Mouse (Mus musculus): ENCODE data around the gene Gm21985. TPM values are rescaled to one million over a fixed set of nuclear protein-coding genes. Genes with fewer than 3 reads are reported as not detected.
A peak's percentile ranks its signal among the peaks of the same experiment; 100 is the strongest.

The Gm21985 gene
- polyA plus RNA-seq, 1 experiment from 2014 or later, result not detected

DNA sequence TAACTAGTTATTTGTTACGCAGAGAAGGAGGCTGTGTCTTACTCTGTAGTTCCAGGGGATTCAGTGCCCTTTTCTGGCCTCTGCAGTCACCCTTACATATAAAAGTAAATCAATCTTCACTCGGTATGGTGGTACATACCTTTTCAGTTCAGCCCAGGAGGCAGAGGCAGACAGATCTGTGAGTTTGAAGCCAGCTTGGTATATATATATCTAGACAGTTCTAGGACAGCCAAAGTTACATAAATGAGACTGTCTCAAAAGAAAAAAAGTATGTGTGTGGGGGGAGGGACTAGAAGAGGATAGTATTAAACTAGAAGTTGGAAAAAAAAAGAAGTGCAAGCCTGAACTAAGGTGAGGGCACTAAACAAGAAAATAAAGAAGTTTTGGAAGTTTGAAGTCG is 82.1 kb downstream of the Gm21985 start:
- H3K4me3 ChIP-seq, result no peak overlapping the region
- 83% methylated on average over 3 of the region's 3 CpGs for WGBS

DNA sequence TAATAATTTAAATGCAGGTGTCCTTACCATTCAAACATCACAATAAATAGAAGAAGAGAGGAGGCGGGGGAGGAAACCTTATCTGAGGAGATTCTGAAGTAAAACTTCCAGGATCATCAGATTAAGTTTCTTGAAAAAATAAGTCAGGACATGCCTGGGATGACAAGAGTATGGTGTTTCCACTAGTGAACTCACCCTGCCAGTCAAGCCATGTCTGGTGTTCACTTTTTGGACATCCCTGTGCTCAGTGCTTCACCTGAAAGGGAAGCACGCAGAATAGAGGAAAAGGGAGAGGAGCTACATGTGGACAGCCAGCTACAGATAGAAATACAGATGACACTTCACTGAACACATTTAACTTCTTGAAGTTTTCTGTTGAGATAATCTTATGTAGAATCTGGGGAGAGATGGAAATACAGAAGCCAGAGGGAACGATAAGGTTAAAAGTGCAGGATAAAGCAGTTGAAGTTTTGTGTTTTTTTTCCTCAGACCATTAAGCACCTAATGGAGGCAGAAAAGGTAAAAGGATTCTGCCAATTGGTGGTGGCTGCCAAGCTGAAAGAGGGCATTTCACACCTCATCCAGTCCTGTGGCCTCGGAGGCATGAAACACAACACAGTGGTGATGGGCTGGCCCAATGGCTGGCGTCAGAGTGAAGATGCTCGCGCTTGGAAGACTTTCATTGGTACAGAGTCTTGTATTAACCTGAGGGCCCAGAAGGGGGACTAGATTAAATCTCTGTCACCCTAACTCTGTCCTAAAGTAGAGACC is 87.8 kb downstream of the Gm21985 start:
- Histone ChIP-seq H3K9me3 (no peaks in the 10 kb centered on the region), H3K9ac (no peak overlapping the region), H3K4me3 (no peak overlapping the region), H3K27ac (no peak overlapping the region), H3K4me2 (no peak overlapping the region), H3K27me3 (no peaks in the 10 kb centered on the region), H3K4me1 (no peaks in the 10 kb centered on the region), H3K36me3 (peaks cover 57% of the 10 kb centered on the region)
- 85% methylated on average over 7 of the region's 7 CpGs for WGBS
- no peak for ATAC-seq (ENCODE audit: insufficient number of reproducible peaks, low FRiP score, low TSS enrichment, low read depth)

More for the DNA sequence above, 82.1 kb downstream of the Gm21985 start:
- no peak overlapping the region for H3K9ac ChIP-seq
- no peaks in the 10 kb centered on the region for H3K4me1 ChIP-seq
- no peak overlapping the region for H3K4me2 ChIP-seq
- H3K36me3 ChIP-seq, result peaks cover 28% of the 10 kb centered on the region
- no peak overlapping the region for H3K27ac ChIP-seq
- ATAC-seq (ENCODE audit: insufficient number of reproducible peaks, low FRiP score, low TSS enrichment, low read depth), result no peak
- no peaks in the 10 kb centered on the region for H3K27me3 ChIP-seq
- H3K9me3 ChIP-seq, result no peaks in the 10 kb centered on the region

DNA sequence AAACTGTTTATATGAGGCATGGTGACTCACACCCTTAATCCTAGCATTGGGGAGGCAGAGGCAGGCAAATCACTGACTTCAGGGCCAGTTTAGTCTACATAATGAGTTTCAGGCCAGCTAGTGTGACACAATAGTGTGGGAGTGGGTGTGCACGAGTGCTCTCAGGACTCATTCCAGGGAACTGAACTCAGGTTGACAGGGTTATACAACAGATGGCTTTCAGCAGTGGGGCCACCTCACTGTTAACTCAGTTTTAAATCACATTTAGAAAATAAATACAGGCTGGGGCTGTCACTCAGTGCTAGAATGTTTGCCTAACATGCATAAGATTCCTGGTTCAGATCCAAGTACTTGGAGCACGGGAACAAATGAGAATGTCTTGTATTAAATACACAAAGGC is 93.5 kb downstream of the Gm21985 start:
- H3K9me3 ChIP-seq, result no peaks in the 10 kb centered on the region
- ATAC-seq (ENCODE audit: insufficient number of reproducible peaks, low FRiP score, low TSS enrichment, low read depth), result no peak
- WGBS, result 65% methylated on average over 2 of the region's 2 CpGs
- H3K4me3 ChIP-seq, result no peak overlapping the region
- no peak overlapping the region for H3K4me2 ChIP-seq
- no peak overlapping the region for H3K27ac ChIP-seq
- H3K9ac ChIP-seq, result 0 out of 2 replicates have a peak overlapping the region, but pooled peaks have one; percentile 17
- H3K27me3 ChIP-seq, result no peaks in the 10 kb centered on the region
- peaks cover 75% of the 10 kb centered on the region for H3K36me3 ChIP-seq
- H3K4me1 ChIP-seq, result no peaks in the 10 kb centered on the region

DNA sequence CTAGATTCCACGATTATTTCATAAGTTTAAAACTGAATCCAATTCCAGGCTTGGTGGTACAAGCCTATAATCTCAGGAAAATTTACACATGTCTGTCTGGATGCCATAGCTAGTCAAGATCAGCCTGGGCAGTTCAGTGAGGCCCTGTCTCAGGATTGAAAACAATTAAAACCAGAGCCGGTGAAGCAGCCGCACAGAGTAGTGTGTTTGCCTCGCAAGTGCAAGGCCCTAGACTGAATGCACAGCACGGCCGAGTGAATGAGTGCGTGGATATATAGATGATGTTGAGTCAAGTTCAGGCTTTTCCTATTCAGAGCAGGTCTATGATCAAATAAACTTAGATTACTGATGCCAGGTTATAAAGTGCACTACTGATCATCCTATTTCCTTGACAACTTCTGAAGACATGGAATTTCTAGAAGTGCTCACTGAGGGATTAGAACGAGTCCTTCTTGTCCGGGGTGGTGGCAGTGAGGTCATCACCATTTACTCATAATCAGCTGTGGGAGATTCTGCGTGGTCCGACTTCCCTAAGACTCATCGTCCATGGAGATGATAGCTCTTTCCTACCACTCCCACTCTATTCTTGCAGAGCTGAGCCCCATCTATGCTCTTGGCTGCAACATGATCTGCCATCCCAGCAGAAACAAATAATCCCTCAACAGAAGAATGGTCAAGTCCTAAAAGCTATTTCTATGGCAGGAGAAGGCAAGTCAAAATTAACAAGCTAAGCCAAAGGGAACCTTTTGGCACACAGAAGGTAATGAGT is 94.1 kb downstream of the Gm21985 start:
- Histone ChIP-seq H3K4me2 (no peak overlapping the region), H3K36me3 (peaks cover 77% of the 10 kb centered on the region)
- ATAC-seq (ENCODE audit: insufficient number of reproducible peaks, low FRiP score, low TSS enrichment, low read depth), result no peak

DNA sequence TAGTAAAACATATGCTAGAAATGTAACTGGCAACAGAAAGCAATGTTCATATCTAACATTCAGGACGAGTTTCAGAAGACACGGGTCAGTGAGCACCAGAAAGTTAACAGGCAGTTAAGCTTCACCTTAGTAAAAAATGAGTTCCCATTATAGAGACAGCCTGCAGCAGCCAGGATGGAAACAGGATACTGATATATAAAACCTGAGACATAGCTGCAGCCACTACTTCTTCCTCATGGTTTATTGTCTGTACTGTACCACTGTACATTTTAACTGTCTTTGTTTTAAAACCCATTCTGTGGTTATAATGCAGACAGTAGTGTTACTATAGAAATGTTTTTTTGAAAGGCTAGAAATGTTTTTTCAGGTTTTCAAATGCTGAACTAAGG is 94.7 kb downstream of the Gm21985 start:
- no peak overlapping the region for H3K4me2 ChIP-seq
- H3K36me3 ChIP-seq, result peaks cover 73% of the 10 kb centered on the region
- H3K9me3 ChIP-seq, result no peaks in the 10 kb centered on the region
- WGBS, result 76% methylated on average over 2 of the region's 2 CpGs
- no peaks in the 10 kb centered on the region for H3K4me1 ChIP-seq
- H3K4me3 ChIP-seq, result no peak overlapping the region
- ATAC-seq (ENCODE audit: insufficient number of reproducible peaks, low FRiP score, low TSS enrichment, low read depth), result no peak
- no peaks in the 10 kb centered on the region for H3K27me3 ChIP-seq
- H3K27ac ChIP-seq, result no peak overlapping the region
- no peak overlapping the region for H3K9ac ChIP-seq

More for the DNA sequence above, 94.1 kb downstream of the Gm21985 start:
- H3K4me1 ChIP-seq, result no peaks in the 10 kb centered on the region
- no peaks in the 10 kb centered on the region for H3K27me3 ChIP-seq
- H3K27ac ChIP-seq, result no peak overlapping the region
- 0 out of 2 replicates have a peak overlapping the region, but pooled peaks have one; percentile 17 for H3K9ac ChIP-seq
- no peak overlapping the region for H3K4me3 ChIP-seq
- H3K9me3 ChIP-seq, result no peaks in the 10 kb centered on the region
- 86% methylated on average over 12 of the region's 12 CpGs for WGBS

DNA sequence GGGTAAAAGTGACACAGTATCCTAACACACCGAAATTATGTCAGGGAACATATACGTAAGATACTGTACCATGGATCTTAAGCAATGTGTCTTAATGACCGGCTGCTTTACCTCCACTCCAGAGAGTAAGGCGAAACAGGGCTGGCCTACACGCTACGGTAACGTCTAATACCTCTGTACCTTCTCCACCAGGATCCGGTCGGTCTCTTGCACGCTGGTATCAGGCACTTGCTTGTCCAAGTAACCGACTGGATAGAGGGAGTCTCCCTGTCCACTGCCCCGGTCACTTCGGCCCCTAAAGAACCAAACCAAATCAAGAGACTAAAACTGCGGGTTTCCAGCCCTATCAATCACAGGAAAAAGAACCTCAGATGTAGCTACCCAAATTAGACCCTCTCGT is 101.1 kb downstream of the Gm21985 start:
- no peaks in the 10 kb centered on the region for H3K9me3 ChIP-seq
- no peak for ATAC-seq (ENCODE audit: insufficient number of reproducible peaks, low FRiP score, low TSS enrichment, low read depth)
- H3K36me3 ChIP-seq, result peaks cover 22% of the 10 kb centered on the region
- H3K27me3 ChIP-seq, result no peaks in the 10 kb centered on the region
- peaks cover 13% of the 10 kb centered on the region for H3K4me1 ChIP-seq
- peak overlapping the region; percentile 94 for H3K4me3 ChIP-seq
- H3K4me2 ChIP-seq, result peak overlapping the region; percentile 82
- peak overlapping the region; percentile 79 for H3K9ac ChIP-seq
- WGBS, result 16% methylated on average over 15 of the region's 15 CpGs
- H3K27ac ChIP-seq, result no peak overlapping the region

DNA sequence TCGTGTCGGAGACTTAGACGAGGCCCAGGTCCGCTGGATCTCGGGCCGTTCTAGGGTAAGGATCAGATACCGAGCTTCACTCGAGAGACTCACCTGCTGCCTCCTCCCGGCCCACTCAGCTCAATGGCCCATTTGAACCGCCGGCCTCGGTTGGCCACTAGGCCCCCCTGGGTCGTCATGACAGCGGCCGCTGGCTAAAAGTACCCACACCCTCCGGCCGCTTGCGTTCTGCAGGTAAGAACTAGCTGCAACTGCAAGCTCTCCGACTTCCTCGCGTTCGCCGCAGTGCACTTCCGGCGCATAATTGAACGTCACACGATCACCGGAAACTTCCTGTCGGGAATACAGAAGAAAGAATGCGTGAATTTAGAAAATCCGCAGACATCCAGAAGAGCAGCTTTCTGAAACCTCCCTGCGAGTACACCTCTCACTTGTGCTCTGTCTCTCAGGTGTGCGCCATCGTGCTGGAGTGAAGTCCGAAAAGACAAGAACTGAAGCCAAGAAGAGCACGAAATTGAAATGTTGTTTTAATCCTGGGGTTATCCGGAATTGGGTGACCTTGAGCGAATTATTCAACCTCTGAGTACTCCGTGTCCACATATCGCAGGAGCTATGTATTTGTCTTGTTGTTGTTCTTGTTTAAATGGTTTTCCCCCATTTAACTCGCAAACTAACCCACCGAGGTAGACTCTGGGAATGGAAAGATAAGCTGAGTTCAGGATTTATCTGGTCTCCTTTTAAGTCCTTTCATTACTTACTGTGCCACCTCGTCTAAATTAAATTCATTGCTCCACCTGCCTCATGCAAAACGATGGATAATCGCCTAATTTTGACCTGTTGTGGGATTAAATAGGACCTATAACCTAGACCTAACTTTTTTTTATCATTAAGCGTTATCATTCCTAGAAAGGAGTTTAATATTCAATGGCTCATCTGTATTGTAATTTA is 101.9 kb downstream of the Gm21985 start, which contains the start of gene Emc4:
Gene Emc4 (minus strand): TSS at position 302 of the 948 bp plus-strand sequence.
- Histone ChIP-seq H3K27ac (peak within 1 kb of the TSS; percentile 89), H3K9ac (peak within 1 kb of the TSS; percentile 79)

DNA sequence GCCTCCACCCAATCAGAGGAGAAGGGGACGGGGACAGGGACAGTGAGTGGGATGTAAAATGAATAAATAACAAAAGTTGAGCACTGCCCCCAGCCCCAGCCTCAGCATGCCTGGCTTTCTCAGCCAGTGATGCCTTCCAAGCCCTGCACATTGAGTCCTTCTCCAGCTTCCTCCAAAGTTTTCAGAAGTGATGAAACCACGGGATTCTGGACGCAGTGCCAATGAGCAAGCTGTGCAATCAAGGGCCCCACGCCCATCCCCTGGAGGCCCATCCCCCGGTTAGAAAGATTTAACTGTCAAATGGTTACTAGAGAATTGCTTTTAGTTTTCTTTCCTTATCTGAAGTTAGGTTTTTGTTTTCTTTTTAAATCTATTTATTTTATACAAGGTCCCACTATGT is 103.8 kb downstream of the Gm21985 start:
- 0 out of 2 replicates have a peak, but pooled peaks cover 2% of the 10 kb centered on the region for H3K27me3 ChIP-seq
- H3K9ac ChIP-seq, result no peak overlapping the region
- no peak overlapping the region for H3K4me2 ChIP-seq
- H3K9me3 ChIP-seq, result no peaks in the 10 kb centered on the region
- no peak for ATAC-seq (ENCODE audit: insufficient number of reproducible peaks, low FRiP score, low TSS enrichment, low read depth)
- peaks cover 13% of the 10 kb centered on the region for H3K4me1 ChIP-seq
- WGBS, result 61% methylated on average over 5 of the region's 5 CpGs
- no peak overlapping the region for H3K27ac ChIP-seq
- H3K36me3 ChIP-seq, result 0 out of 2 replicates have a peak, but pooled peaks cover under 1% of the 10 kb centered on the region
- no peak overlapping the region for H3K4me3 ChIP-seq

More for the DNA sequence above, 101.9 kb downstream of the Gm21985 start, which contains the start of gene Emc4:
- ATAC-seq (ENCODE audit: insufficient number of reproducible peaks, low FRiP score, low TSS enrichment, low read depth), result no peak; the same call in 1 of the 2 replicates
- no peaks in the 10 kb centered on the region for H3K9me3 ChIP-seq
- H3K4me2 ChIP-seq, result peak within 1 kb of the TSS; percentile 82
- WGBS, result 2% methylated on average over 46 of the region's 46 CpGs
- H3K4me1 ChIP-seq, result peaks cover 13% of the 10 kb centered on the region
- H3K27me3 ChIP-seq, result no peaks in the 10 kb centered on the region
- H3K4me3 ChIP-seq, result peak within 1 kb of the TSS; percentile 94
- peaks cover 18% of the 10 kb centered on the region for H3K36me3 ChIP-seq

DNA sequence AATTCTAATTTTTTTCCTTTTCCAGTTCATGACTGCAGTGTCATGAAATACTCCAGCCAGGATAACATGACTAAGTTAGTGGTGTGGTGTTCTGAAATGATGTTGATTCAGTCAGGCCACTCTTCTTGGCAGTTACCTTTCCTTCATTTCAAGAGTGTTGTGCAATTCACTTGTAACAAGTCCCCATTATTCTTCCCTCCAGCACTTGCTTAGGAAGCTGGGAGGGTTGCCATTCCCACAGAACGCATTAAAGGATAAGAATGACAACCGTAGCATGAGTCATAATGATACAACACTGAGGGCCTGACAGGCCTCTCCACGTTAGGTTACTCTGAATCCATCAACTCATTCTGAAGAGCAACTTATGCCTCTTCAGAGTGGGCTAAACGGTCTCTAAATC is 107.0 kb downstream of the Gm21985 start:
- Histone ChIP-seq H3K36me3 (no peaks in the 10 kb centered on the region), H3K27me3 (0 out of 2 replicates have a peak, but pooled peaks cover 2% of the 10 kb centered on the region), H3K27ac (no peak overlapping the region), H3K4me2 (no peak overlapping the region), H3K4me3 (no peak overlapping the region), H3K9me3 (no peaks in the 10 kb centered on the region), H3K4me1 (0 out of 2 replicates have a peak, but pooled peaks cover 4% of the 10 kb centered on the region), H3K9ac (no peak overlapping the region)
- WGBS, result 56% methylated on average over 4 of the region's 4 CpGs
- ATAC-seq (ENCODE audit: insufficient number of reproducible peaks, low FRiP score, low TSS enrichment, low read depth), result no peak

DNA sequence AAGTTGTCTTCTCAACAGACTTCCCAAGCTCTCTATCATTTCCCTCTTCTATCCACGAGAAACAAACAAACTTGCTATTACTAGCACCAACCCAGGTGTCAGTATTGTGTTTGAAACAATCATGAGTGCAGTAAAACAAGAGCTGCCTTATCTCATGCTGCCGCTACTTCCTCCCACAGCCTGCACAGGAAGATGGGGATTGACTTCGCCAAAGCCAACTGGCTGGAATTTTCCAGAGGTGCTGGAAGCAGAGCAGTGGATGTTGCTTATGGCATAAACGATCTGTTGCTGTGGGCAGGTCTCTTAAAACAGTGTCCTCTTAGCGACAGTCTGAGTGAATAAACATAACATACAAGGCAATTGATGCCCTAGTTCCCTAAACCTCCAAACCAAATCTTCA is 108.5 kb downstream of the Gm21985 start:
- H3K4me3 ChIP-seq, result no peak overlapping the region
- H3K36me3 ChIP-seq, result no peaks in the 10 kb centered on the region
- H3K9me3 ChIP-seq, result no peaks in the 10 kb centered on the region
- ATAC-seq (ENCODE audit: insufficient number of reproducible peaks, low FRiP score, low TSS enrichment, low read depth), result no peak
- no peak overlapping the region for H3K27ac ChIP-seq
- H3K4me2 ChIP-seq, result no peak overlapping the region
- H3K4me1 ChIP-seq, result peaks cover 6% of the 10 kb centered on the region; the same call in 1 of the 2 replicates
- 54% methylated on average over 5 of the region's 5 CpGs for WGBS
- 0 out of 2 replicates have a peak, but pooled peaks cover 2% of the 10 kb centered on the region for H3K27me3 ChIP-seq
- no peak overlapping the region for H3K9ac ChIP-seq

All from limb, embryonic 15.5 days (tissue).